Mouse (Mus musculus): Measurements from ENCODE around the gene Dgkh. TPM values are rescaled to one million over a fixed set of nuclear protein-coding genes. Genes with fewer than 3 reads are reported as not detected.
A peak's percentile ranks its signal among the peaks of the same experiment; 100 is the strongest.

Dgkh gene
- polyA plus RNA-seq, 1 experiment from 2014 or later = 2.1 TPM

DNA sequence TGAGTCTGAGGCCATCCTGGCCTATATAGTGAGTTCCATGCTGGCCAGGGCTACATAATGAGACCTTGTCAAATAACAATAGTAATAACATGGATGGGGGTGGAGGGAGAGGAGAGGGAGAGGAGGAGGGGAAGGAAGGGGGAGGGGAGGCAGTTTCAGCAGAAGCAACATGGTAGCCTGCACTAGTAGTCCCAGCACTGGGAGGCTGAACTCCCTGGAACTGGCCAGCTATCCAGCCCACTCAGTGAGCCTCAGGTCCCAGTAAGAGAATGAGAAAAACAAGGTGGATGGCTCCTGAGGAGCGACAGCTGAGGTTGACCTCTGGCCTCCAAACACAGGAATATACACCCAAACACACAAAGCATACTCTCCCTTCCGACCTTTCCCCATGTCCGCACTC lies 27.0 kb downstream of the Dgkh start:
- Histone ChIP-seq H3K27ac (ENCODE audit: low read depth) (no peak overlapping the region), H3K9me3 (ENCODE audit: control insufficient read depth, low read length) (no peaks in the 10 kb centered on the region), H3K4me3 (ENCODE audit: low read depth, low read length) (no peak overlapping the region), H3K4me2 (ENCODE audit: low read length) (no peak overlapping the region), H3K4me1 (replicated peaks; ENCODE audit: control insufficient read depth, insufficient read depth, low read length) (peaks cover 9% of the 10 kb centered on the region), H3K9ac (ENCODE audit: low read length) (no peak overlapping the region), H3K27me3 (replicated peaks; ENCODE audit: control insufficient read depth, insufficient read depth, low read length) (no peaks in the 10 kb centered on the region), H3K36me3 (ENCODE audit: control insufficient read depth, insufficient read depth, low read length) (no peaks in the 10 kb centered on the region)
- 85% methylated on average over 3 of the region's 3 CpGs for WGBS
- ATAC-seq (replicated peaks; ENCODE audit: low FRiP score, low TSS enrichment, low read depth) (no peak), DNase-seq (ENCODE audit: low spot score) (no peak)

DNA sequence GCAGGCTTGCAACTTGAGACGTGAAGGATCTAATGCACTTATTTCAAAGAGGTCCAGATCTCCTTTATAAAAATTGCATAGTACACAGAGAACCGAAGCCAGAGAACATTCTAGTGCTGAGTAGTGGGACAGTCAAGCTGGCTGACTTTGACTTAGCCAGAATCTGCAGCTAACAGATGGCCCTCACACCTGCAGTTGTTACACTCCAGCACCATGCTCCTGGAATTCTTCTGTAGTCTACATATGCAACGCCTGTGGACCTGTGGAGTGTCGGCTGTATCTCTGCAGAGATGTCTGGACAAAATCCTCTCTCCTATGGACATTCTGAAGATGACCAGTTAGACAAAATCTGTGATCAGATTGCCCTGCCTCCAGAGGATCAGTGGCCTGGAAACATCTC lies 28.6 kb downstream of the Dgkh start:
- Histone ChIP-seq H3K4me2 (ENCODE audit: low read length) (no peak overlapping the region), H3K9ac (ENCODE audit: low read length) (no peak overlapping the region), H3K4me3 (ENCODE audit: low read depth, low read length) (no peak overlapping the region), H3K4me1 (replicated peaks; ENCODE audit: control insufficient read depth, insufficient read depth, low read length) (peaks cover 18% of the 10 kb centered on the region), H3K9me3 (ENCODE audit: control insufficient read depth, low read length) (no peaks in the 10 kb centered on the region), H3K36me3 (ENCODE audit: control insufficient read depth, insufficient read depth, low read length) (no peaks in the 10 kb centered on the region), H3K27ac (ENCODE audit: low read depth) (no peak overlapping the region), H3K27me3 (replicated peaks; ENCODE audit: control insufficient read depth, insufficient read depth, low read length) (no peaks in the 10 kb centered on the region)
- WGBS = 88% methylated on average over 4 of the region's 4 CpGs
- no peak for ATAC-seq (replicated peaks; ENCODE audit: low FRiP score, low TSS enrichment, low read depth)
- DNase-seq (ENCODE audit: low spot score) = no peak

GRCm38 (mm10) chr14:78703361-78703760 lies 29.2 kb downstream of the Dgkh start:
- no peak overlapping the region for H3K9ac ChIP-seq (ENCODE audit: low read length)
- WGBS = 85% methylated on average over 6 of the region's 6 CpGs
- DNase-seq (ENCODE audit: low spot score) (no peak), ATAC-seq (replicated peaks; ENCODE audit: low FRiP score, low TSS enrichment, low read depth) (no peak)
- H3K27ac ChIP-seq (ENCODE audit: low read depth) = no peak overlapping the region
- no peak overlapping the region for H3K4me2 ChIP-seq (ENCODE audit: low read length)
- no peaks in the 10 kb centered on the region for H3K27me3 ChIP-seq (replicated peaks; ENCODE audit: control insufficient read depth, insufficient read depth, low read length)
- H3K4me1 ChIP-seq (replicated peaks; ENCODE audit: control insufficient read depth, insufficient read depth, low read length) = peaks cover 18% of the 10 kb centered on the region
- no peaks in the 10 kb centered on the region for H3K9me3 ChIP-seq (ENCODE audit: control insufficient read depth, low read length)
- no peaks in the 10 kb centered on the region for H3K36me3 ChIP-seq (ENCODE audit: control insufficient read depth, insufficient read depth, low read length)
- H3K4me3 ChIP-seq (ENCODE audit: low read depth, low read length) = no peak overlapping the region

GRCm38 (mm10) chr14:78702048-78702447 lies 30.5 kb downstream of the Dgkh start:
- DNase-seq (ENCODE audit: low spot score) (no peak), ATAC-seq (replicated peaks; ENCODE audit: low FRiP score, low TSS enrichment, low read depth) (no peak)
- H3K36me3 ChIP-seq (ENCODE audit: control insufficient read depth, insufficient read depth, low read length) = no peaks in the 10 kb centered on the region
- H3K4me1 ChIP-seq (replicated peaks; ENCODE audit: control insufficient read depth, insufficient read depth, low read length) = peaks cover 18% of the 10 kb centered on the region
- H3K27ac ChIP-seq (ENCODE audit: low read depth) = peak overlapping the region; percentile 47; the same call in 1 of the 2 replicates
- no peaks in the 10 kb centered on the region for H3K27me3 ChIP-seq (replicated peaks; ENCODE audit: control insufficient read depth, insufficient read depth, low read length)
- no peak overlapping the region for H3K4me2 ChIP-seq (ENCODE audit: low read length)
- 43% methylated on average over 4 of the region's 4 CpGs for WGBS
- no peak overlapping the region for H3K4me3 ChIP-seq (ENCODE audit: low read depth, low read length)
- H3K9ac ChIP-seq (ENCODE audit: low read length) = no peak overlapping the region
- H3K9me3 ChIP-seq (ENCODE audit: control insufficient read depth, low read length) = no peaks in the 10 kb centered on the region

- DNase-seq (ENCODE audit: low spot score) = no peak
- Histone ChIP-seq H3K4me1 (replicated peaks; ENCODE audit: control insufficient read depth, insufficient read depth, low read length) (peaks cover 18% of the 10 kb centered on the region), H3K9ac (ENCODE audit: low read length) (no peak overlapping the region), H3K4me2 (ENCODE audit: low read length) (0 out of 2 replicates have a peak overlapping the region, but pooled peaks have one; percentile 0), H3K9me3 (ENCODE audit: control insufficient read depth, low read length) (no peaks in the 10 kb centered on the region), H3K36me3 (ENCODE audit: control insufficient read depth, insufficient read depth, low read length) (no peaks in the 10 kb centered on the region), H3K27ac (ENCODE audit: low read depth) (peak overlapping the region; percentile 47; the same call in 1 of the 2 replicates), H3K27me3 (replicated peaks; ENCODE audit: control insufficient read depth, insufficient read depth, low read length) (no peaks in the 10 kb centered on the region), H3K4me3 (ENCODE audit: low read depth, low read length) (no peak overlapping the region)
- WGBS = 41% methylated on average over 8 of the region's 8 CpGs
- ATAC-seq (replicated peaks; ENCODE audit: low FRiP score, low TSS enrichment, low read depth) = no peak
Observed at GRCm38 (mm10) chr14:78701501-78701900, 31.1 kb downstream of the Dgkh start.

DNA sequence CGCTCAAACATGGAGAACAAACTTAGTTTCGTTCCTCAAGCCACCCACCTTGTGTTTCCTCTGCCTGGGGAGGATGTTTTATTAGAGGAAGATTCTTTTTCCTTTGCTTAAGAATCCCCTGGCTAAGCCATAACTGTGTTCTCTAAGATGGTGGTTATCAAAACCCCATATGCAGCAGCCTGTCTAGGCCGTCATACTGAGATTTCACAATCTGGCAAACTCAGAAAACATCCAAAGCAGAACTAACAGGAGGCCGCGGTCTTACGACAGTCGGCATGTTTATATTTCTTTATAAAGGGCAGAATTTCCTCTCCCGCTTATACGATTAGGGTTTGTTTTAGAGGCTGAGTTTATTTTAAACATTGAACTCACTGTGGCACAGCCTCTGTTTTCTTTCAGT lies 31.5 kb downstream of the Dgkh start:
- 34% methylated on average over 9 of the region's 9 CpGs for WGBS
- Histone ChIP-seq H3K27ac (ENCODE audit: low read depth) (no peak overlapping the region; the same call in 1 of the 2 replicates), H3K36me3 (ENCODE audit: control insufficient read depth, insufficient read depth, low read length) (no peaks in the 10 kb centered on the region), H3K9ac (ENCODE audit: low read length) (no peak overlapping the region), H3K4me1 (replicated peaks; ENCODE audit: control insufficient read depth, insufficient read depth, low read length) (peaks cover 18% of the 10 kb centered on the region), H3K4me3 (ENCODE audit: low read depth, low read length) (no peak overlapping the region), H3K4me2 (ENCODE audit: low read length) (0 out of 2 replicates have a peak overlapping the region, but pooled peaks have one; percentile 0), H3K9me3 (ENCODE audit: control insufficient read depth, low read length) (no peaks in the 10 kb centered on the region), H3K27me3 (replicated peaks; ENCODE audit: control insufficient read depth, insufficient read depth, low read length) (no peaks in the 10 kb centered on the region)
- DNase-seq (ENCODE audit: low spot score) = no peak
- no peak for ATAC-seq (replicated peaks; ENCODE audit: low FRiP score, low TSS enrichment, low read depth)

- no peak overlapping the region for H3K9ac ChIP-seq (ENCODE audit: low read length)
- H3K9me3 ChIP-seq (ENCODE audit: control insufficient read depth, low read length) = no peaks in the 10 kb centered on the region
- no peak overlapping the region for H3K4me2 ChIP-seq (ENCODE audit: low read length)
- no peaks in the 10 kb centered on the region for H3K36me3 ChIP-seq (ENCODE audit: control insufficient read depth, insufficient read depth, low read length)
- DNase-seq (ENCODE audit: low spot score) (no peak), ATAC-seq (replicated peaks; ENCODE audit: low FRiP score, low TSS enrichment, low read depth) (no peak)
- H3K4me3 ChIP-seq (ENCODE audit: low read depth, low read length) = no peak overlapping the region
- no peak overlapping the region for H3K27ac ChIP-seq (ENCODE audit: low read depth)
- no peaks in the 10 kb centered on the region for H3K27me3 ChIP-seq (replicated peaks; ENCODE audit: control insufficient read depth, insufficient read depth, low read length)
- H3K4me1 ChIP-seq (replicated peaks; ENCODE audit: control insufficient read depth, insufficient read depth, low read length) = peaks cover 18% of the 10 kb centered on the region
- 50% methylated on average over 3 of the region's 3 CpGs for WGBS
Observed at GRCm38 (mm10) chr14:78699634-78700033, 32.9 kb downstream of the Dgkh start.

DNA sequence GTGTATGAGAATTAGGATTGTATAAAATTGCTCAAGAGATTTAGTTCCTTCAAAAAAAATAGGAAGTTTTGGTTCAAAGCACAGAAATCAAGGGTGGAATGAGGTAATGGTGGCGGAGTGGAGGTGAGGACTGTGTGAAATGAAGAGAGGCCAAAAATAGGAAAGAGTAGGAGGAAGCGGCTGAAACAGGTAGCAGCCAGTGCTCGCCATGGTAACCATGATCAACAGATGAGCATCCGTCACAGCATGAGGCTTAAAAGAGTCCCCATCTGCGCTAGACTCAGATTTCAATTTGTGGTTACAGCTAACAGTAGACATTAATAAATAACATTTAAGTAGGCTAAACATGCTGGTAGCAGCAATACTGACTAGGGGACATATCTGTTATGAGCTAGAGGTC lies 33.4 kb downstream of the Dgkh start:
- DNase-seq (ENCODE audit: low spot score) = no peak
- no peaks in the 10 kb centered on the region for H3K9me3 ChIP-seq (ENCODE audit: control insufficient read depth, low read length)
- ATAC-seq (replicated peaks; ENCODE audit: low FRiP score, low TSS enrichment, low read depth) = no peak
- H3K4me2 ChIP-seq (ENCODE audit: low read length) = no peak overlapping the region
- no peak overlapping the region for H3K4me3 ChIP-seq (ENCODE audit: low read depth, low read length)
- H3K27ac ChIP-seq (ENCODE audit: low read depth) = no peak overlapping the region
- no peaks in the 10 kb centered on the region for H3K27me3 ChIP-seq (replicated peaks; ENCODE audit: control insufficient read depth, insufficient read depth, low read length)
- H3K36me3 ChIP-seq (ENCODE audit: control insufficient read depth, insufficient read depth, low read length) = no peaks in the 10 kb centered on the region
- WGBS = 68% methylated on average over 5 of the region's 5 CpGs
- peaks cover 18% of the 10 kb centered on the region for H3K4me1 ChIP-seq (replicated peaks; ENCODE audit: control insufficient read depth, insufficient read depth, low read length)
- H3K9ac ChIP-seq (ENCODE audit: low read length) = no peak overlapping the region

- ATAC-seq (replicated peaks; ENCODE audit: low FRiP score, low TSS enrichment, low read depth) (no peak), DNase-seq (ENCODE audit: low spot score) (no peak)
- Histone ChIP-seq H3K36me3 (ENCODE audit: control insufficient read depth, insufficient read depth, low read length) (no peaks in the 10 kb centered on the region), H3K9me3 (ENCODE audit: control insufficient read depth, low read length) (no peaks in the 10 kb centered on the region), H3K4me3 (ENCODE audit: low read depth, low read length) (no peak overlapping the region), H3K4me2 (ENCODE audit: low read length) (no peak overlapping the region), H3K27me3 (replicated peaks; ENCODE audit: control insufficient read depth, insufficient read depth, low read length) (no peaks in the 10 kb centered on the region), H3K4me1 (replicated peaks; ENCODE audit: control insufficient read depth, insufficient read depth, low read length) (peaks cover under 1% of the 10 kb centered on the region; the same call in 1 of the 2 replicates), H3K27ac (ENCODE audit: low read depth) (no peak overlapping the region), H3K9ac (ENCODE audit: low read length) (no peak overlapping the region)
- WGBS = 94% methylated on average over 8 of the region's 8 CpGs
Observed at GRCm38 (mm10) chr14:78694121-78694520, 38.5 kb downstream of the Dgkh start.
